Mouse (Mus musculus) intestine, embryonic 14.5 days (tissue): ENCODE data around the gene Agtpbp1. TPM values are rescaled to one million over a fixed set of nuclear protein-coding genes. Genes with fewer than 3 reads are reported as not detected.
A peak's percentile ranks its signal among the peaks of the same experiment; 100 is the strongest.

ENCODE experiments used
- ATAC-seq: fragments of 200-750 bp; cut with Nextera tagmentation; replicated peaks from 2 replicates; pipeline ENCODE4 v1.8.0; 2017; ENCODE audit warnings: low read depth, moderate number of reproducible peaks, moderate TSS enrichment, moderate library complexity; ENCODE audit not compliant: low FRiP score, low TSS enrichment
- DNase-seq: peaks from one replicate; pipeline ENCODE4 v3.0.0-alpha.2; 2018; ENCODE audit warnings: low spot score
- H3K27ac ChIP-seq: fragments of 300-500 bp; sonication (generic); 2 replicates; pipeline ENCODE4 v1.5.1; 2014; ENCODE audit warnings: low read depth, mild to moderate bottlenecking, control low read depth
- H3K27me3 ChIP-seq: fragments of 300-500 bp; sonication (generic); replicated peaks from 2 replicates; pipeline ENCODE4 v1.6.1; 2014; ENCODE audit warnings: low read length, control low read depth; ENCODE audit not compliant: control insufficient read depth, insufficient read depth
- H3K36me3 ChIP-seq: fragments of 300-500 bp; sonication (generic); 2 replicates; pipeline ENCODE4 v1.6.1; 2014; ENCODE audit warnings: low read length, control low read depth; ENCODE audit not compliant: control insufficient read depth, insufficient read depth
- H3K4me1 ChIP-seq: fragments of 300-500 bp; sonication (generic); replicated peaks from 2 replicates; pipeline ENCODE4 v1.6.1; 2014; ENCODE audit warnings: low read length, control low read depth, mixed read lengths; ENCODE audit not compliant: control insufficient read depth, insufficient read depth
- H3K4me2 ChIP-seq: fragments of 300-500 bp; sonication (generic); 2 replicates; pipeline ENCODE4 v1.6.1; 2014; ENCODE audit warnings: low read length
- H3K4me3 ChIP-seq: fragments of 300-500 bp; sonication (generic); 2 replicates; pipeline ENCODE4 v1.5.1; 2014; ENCODE audit warnings: low read depth, low read length, control low read depth, mixed read lengths
- H3K9ac ChIP-seq: fragments of 300-500 bp; sonication (generic); 2 replicates; pipeline ENCODE4 v1.6.1; 2014; ENCODE audit warnings: mild to moderate bottlenecking, low read length
- H3K9me3 ChIP-seq: fragments of 300-500 bp; sonication (generic); 2 replicates; pipeline ENCODE4 v1.6.1; 2016; ENCODE audit warnings: low read length, control low read depth; ENCODE audit not compliant: control insufficient read depth
- WGBS: fragments of 180-500 bp; shearing (Covaris S2); extraction: QIAGEN DNeasy Blood & Tissue Kit; methylation state at CpG from one replicate; pipeline ENCODE4 v1.1.7; 2014; 5-methylcytosine and 5-hydroxymethylcytosine counted together
- polyA plus RNA-seq: library from polyadenylated mRNA; unstranded; fragments of >200 nt; fragmentation: Nextera tagmentation; extraction: Ambion mirVana; gene quantifications from 2 replicates; pipeline ENCODE4 v1.2.1, GENCODE M21; 2014

Gene Agtpbp1
- polyA plus RNA-seq, 1 experiment from 2014 or later = 22.5 TPM

DNA sequence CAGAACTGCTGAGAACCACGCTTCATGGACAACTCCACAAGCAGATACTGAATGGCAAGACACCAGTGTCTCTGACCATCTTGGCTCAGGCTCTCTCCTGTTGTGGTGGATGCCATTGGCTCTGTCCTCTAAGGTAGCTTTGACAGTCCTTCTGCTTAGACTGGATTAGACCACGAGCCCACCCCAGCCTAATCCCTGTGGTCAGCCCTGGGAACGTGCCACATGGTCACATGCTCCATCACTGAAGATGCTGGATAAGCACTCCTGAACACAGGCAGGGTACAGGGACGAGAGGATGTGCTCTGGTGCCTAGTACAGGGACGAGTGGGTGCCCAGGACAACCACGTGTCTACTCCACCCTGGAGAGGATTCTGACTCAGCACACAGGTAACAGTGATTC, 140.7 kb downstream of the Agtpbp1 start:
- no peaks in the 10 kb centered on the region for H3K27me3 ChIP-seq
- H3K9ac ChIP-seq = no peak overlapping the region
- peaks cover 3% of the 10 kb centered on the region; the same call in 1 of the 2 replicates for H3K36me3 ChIP-seq
- ATAC-seq = no peak
- no peak overlapping the region for H3K27ac ChIP-seq
- no peaks in the 10 kb centered on the region for H3K4me1 ChIP-seq
- DNase-seq = no peak
- WGBS = 88% methylated on average over 6 of the region's 6 CpGs
- H3K4me3 ChIP-seq = no peak overlapping the region
- no peaks in the 10 kb centered on the region for H3K9me3 ChIP-seq
- no peak overlapping the region for H3K4me2 ChIP-seq

DNA sequence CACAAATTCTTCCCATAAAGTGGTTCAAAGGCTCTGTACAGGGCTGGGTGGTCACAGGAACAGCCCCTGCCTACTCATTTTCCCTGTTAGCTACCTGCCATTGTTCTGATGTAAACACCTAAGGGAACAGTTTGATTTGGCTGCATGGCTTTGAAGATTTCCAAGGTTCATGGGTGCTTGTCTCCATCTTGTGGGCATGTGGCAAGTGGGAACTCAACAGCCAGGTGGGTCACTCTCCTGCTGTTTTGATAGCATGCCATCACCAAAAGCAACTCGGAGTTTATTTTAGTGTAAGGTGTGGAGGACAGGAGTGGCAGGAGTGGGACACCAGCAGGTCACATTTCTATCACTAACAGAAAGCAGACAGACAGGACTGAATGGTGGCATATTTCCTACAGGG, 145.3 kb downstream of the Agtpbp1 start:
- no peaks in the 10 kb centered on the region for H3K4me1 ChIP-seq
- no peak overlapping the region for H3K4me3 ChIP-seq
- 76% methylated on average over 1 of the region's 1 CpGs for WGBS
- ATAC-seq (no peak), DNase-seq (no peak)
- H3K27ac ChIP-seq = no peak overlapping the region
- H3K9ac ChIP-seq = no peak overlapping the region
- H3K9me3 ChIP-seq = no peaks in the 10 kb centered on the region
- no peak overlapping the region for H3K4me2 ChIP-seq
- no peaks in the 10 kb centered on the region for H3K36me3 ChIP-seq
- no peaks in the 10 kb centered on the region for H3K27me3 ChIP-seq

DNA sequence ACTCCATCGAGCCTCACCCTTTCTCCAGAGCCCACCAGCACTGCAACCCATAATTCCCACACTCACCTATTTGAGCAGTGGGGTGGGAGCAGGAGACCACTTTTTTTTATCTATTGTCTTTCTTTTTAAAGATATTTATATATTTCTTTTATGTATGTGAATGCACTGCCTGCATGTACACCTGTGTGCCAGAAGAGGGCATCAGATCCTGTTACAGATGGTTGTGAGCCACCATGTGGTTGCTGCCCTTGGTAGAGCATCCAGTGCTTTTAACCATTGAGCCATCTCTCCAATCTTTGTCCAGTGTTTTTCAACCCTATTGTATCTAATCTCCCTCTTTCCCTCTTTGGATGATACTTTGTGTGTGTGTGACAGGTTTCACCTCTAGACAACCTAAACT, 150.5 kb downstream of the Agtpbp1 start:
- no peaks in the 10 kb centered on the region for H3K4me1 ChIP-seq
- no peak overlapping the region for H3K27ac ChIP-seq
- no peak overlapping the region for H3K9ac ChIP-seq
- ATAC-seq (no peak), DNase-seq (no peak)
- H3K4me2 ChIP-seq = no peak overlapping the region
- 97% methylated on average over 1 of the region's 1 CpGs for WGBS
- no peaks in the 10 kb centered on the region for H3K36me3 ChIP-seq
- no peaks in the 10 kb centered on the region for H3K27me3 ChIP-seq
- no peak overlapping the region for H3K4me3 ChIP-seq
- no peaks in the 10 kb centered on the region for H3K9me3 ChIP-seq

DNA sequence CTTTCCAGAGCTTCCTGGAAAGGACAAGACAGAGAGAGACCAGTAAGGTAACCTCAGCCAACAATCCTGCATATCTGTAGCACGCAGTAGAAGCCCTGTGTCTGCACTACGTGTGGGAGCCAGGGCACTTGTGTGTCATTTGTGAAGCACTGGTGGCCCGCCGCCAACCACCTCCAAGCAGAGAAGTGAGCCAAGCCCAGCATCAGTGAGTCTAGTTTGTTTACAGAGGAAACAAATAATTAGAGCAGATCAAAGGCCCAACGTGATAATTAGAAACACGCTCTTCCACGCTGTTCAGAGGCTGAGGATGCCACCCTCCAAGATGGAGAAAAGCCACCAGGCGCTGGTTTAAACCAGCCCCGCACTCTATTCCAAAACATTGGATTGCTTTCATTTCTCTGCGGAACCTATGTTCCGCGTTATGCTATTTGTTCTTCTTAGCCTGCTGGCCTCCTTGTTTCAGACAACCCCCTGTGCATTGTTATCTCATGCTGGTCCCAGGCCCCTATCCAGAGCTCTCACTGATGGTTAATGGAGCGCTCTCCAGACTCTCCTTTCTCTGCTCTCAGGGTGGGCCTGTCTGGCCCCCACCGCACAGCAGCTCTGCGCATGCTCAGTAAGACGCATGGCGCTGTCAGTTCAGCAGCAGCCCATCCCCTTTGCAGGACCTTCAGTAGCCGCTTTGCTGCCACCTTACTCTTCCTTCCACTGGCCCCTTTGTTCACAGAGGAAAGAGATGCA, 153.7 kb downstream of the Agtpbp1 start:
- 42% methylated on average over 18 of the region's 18 CpGs for WGBS
- peak; percentile 55 for DNase-seq

DNA sequence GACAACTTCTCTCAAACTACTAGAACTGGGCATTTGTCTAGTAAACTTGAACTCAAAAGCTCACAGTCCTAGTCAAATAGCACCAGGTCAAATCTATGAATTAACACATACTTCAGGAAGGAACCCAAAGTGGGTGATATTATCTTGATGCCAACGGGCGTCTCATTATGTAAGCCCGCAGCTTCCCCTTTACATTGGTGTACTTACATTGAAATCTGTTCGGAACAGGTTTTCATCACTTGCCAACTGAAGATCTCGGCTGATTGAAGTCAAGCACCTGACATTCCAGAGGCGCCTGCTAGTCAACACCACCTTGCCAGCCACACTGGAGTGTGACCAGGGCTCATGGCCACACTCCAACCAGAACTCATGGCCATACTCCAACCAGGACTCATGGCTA, 155.7 kb downstream of the Agtpbp1 start:
- H3K4me3 ChIP-seq = no peak overlapping the region
- no peak for ATAC-seq
- no peaks in the 10 kb centered on the region for H3K27me3 ChIP-seq
- DNase-seq = no peak
- no peak overlapping the region for H3K9ac ChIP-seq
- H3K4me2 ChIP-seq = no peak overlapping the region
- no peaks in the 10 kb centered on the region for H3K36me3 ChIP-seq
- no peaks in the 10 kb centered on the region for H3K9me3 ChIP-seq
- H3K4me1 ChIP-seq = no peaks in the 10 kb centered on the region
- no peak overlapping the region for H3K27ac ChIP-seq
- 94% methylated on average over 6 of the region's 6 CpGs for WGBS

More for the DNA sequence above, 153.7 kb downstream of the Agtpbp1 start:
- H3K27ac ChIP-seq = no peak overlapping the region
- 0 out of 2 replicates have a peak overlapping the region, but pooled peaks have one; percentile 13 for H3K4me3 ChIP-seq
- H3K9ac ChIP-seq = no peak overlapping the region
- H3K4me2 ChIP-seq = peak overlapping the region; percentile 44
- ATAC-seq = no peak
- no peaks in the 10 kb centered on the region for H3K9me3 ChIP-seq
- H3K36me3 ChIP-seq = no peaks in the 10 kb centered on the region
- no peaks in the 10 kb centered on the region for H3K4me1 ChIP-seq
- no peaks in the 10 kb centered on the region for H3K27me3 ChIP-seq

DNA sequence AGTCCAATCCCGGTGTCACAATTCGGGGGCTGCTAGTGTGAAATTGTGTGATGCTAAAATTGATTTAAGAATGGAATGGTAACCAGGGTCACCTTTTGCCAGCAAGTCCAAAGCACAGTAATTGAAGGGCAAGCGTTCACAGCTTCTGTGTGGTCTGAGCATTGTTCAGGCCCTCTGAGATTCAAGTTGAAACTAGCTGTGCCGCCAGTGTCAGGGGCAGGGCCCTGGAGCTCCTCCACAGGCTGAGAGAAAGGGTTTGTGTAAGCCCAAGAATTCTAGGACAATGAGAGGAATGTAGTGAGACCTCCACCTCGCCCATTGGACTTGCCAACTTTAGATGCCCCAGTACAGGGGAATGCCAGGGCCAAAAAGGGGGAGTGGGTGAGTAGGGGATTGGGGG, 161.2 kb downstream of the Agtpbp1 start:
- Histone ChIP-seq H3K27ac (no peak overlapping the region), H3K4me3 (no peak overlapping the region), H3K4me1 (no peaks in the 10 kb centered on the region), H3K36me3 (no peaks in the 10 kb centered on the region), H3K9ac (no peak overlapping the region), H3K9me3 (no peaks in the 10 kb centered on the region), H3K27me3 (no peaks in the 10 kb centered on the region), H3K4me2 (no peak overlapping the region)
- 86% methylated on average over 5 of the region's 5 CpGs for WGBS
- ATAC-seq (no peak), DNase-seq (no peak)

DNA sequence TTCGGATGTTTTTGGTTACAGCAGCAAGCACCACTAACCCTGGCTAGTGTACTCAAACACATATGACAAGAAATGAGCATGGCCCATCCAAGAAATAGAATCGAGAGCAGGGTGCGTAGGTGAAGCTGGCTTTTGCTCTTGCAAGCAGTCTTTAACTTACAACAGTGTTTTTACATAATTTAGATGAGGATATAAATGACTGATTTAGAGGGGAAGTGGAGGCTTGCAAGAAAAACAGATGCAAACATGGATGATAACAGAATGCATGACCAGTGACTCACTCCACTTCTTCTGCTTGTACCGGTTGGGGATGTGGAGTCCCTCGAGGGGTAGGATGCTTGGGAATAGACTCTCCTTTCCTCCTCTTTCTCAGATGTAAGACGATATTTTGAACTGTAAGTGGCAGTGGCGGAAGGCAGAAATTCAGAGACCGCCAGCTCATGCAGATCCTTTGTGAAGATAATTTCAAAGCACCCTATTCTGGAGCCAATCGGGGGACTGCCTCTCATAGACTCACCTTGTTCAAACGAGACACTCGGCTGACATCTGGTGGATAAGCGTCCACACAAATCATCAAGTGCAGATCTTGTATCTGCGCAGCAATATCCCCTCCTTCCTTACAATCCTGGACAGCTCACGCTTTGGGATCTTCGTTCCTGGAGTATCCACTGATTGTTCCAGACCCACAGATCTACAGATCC, 168.3 kb downstream of the Agtpbp1 start:
- 83% methylated on average over 15 of the region's 15 CpGs for WGBS
- H3K4me3 ChIP-seq = no peak overlapping the region
- no peak overlapping the region for H3K27ac ChIP-seq
- ATAC-seq = no peak
- H3K27me3 ChIP-seq = no peaks in the 10 kb centered on the region
- no peak for DNase-seq
- H3K9me3 ChIP-seq = no peaks in the 10 kb centered on the region
- H3K36me3 ChIP-seq = no peaks in the 10 kb centered on the region
- H3K4me1 ChIP-seq = no peaks in the 10 kb centered on the region
- H3K9ac ChIP-seq = no peak overlapping the region
- no peak overlapping the region for H3K4me2 ChIP-seq

DNA sequence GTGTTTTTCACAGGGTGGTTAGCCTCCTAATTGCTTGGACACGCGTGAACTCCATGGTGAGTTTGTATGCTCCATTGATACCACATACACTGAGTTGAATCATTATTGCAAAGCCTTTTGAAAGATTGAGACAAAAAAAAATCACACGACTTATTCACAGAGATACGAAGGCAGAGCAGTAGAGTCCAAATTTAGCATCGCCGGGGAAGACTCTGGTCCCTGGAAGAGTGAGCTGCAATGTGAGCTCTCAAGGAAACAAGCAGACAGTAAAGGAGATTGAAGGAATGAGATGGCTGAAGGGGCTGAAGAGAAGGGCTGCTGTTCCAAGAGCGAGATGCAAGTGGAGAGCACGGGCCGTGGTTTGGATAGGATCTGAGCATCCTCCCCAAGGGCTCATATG, 171.1 kb downstream of the Agtpbp1 start:
- WGBS = 95% methylated on average over 9 of the region's 9 CpGs
- no peak for DNase-seq

DNA sequence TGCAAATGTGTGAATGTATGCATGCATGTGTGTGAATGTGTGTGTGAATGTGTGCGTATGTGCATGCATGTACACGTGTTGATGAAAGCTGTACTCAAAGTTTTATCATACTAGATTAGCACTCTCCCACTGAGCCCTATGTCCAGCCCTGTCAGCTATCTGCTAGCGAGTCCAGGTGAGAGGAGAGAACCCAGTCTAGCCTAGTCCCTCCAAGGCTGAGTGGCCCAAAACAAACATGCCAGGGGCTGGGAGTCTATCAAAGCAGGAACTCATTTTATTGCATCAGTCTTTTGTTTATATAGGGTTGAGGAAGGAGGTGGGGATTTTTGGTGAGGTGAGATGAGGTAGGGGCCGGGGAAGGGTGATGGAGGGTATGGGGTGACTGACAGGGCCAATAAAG, 172.4 kb downstream of the Agtpbp1 start:
- Histone ChIP-seq H3K4me2 (no peak overlapping the region), H3K9ac (no peak overlapping the region)
- ATAC-seq = 0 out of 2 replicates have a peak, but pooled peaks have one; percentile 55

More for the DNA sequence above, 171.1 kb downstream of the Agtpbp1 start:
- Histone ChIP-seq H3K9ac (no peak overlapping the region), H3K27me3 (no peaks in the 10 kb centered on the region), H3K9me3 (no peaks in the 10 kb centered on the region), H3K4me2 (no peak overlapping the region), H3K27ac (no peak overlapping the region), H3K4me3 (no peak overlapping the region), H3K36me3 (no peaks in the 10 kb centered on the region), H3K4me1 (no peaks in the 10 kb centered on the region)
- ATAC-seq = no peak

More for the DNA sequence above, 172.4 kb downstream of the Agtpbp1 start:
- Histone ChIP-seq H3K4me3 (no peak overlapping the region), H3K27me3 (no peaks in the 10 kb centered on the region), H3K4me1 (no peaks in the 10 kb centered on the region), H3K27ac (no peak overlapping the region), H3K36me3 (no peaks in the 10 kb centered on the region), H3K9me3 (no peaks in the 10 kb centered on the region)
- DNase-seq = no peak
- WGBS = 70% methylated on average over 4 of the region's 4 CpGs
